Mouse (Mus musculus) heart, adult 8-10 months (tissue): ENCODE data around the gene Pin4. TPM values are rescaled to one million over a fixed set of nuclear protein-coding genes. Genes with fewer than 3 reads are reported as not detected.
"Not testable (repeated sequence)": the region's sequence is repeated elsewhere in the genome, so short reads cannot be mapped to it uniquely, and the experiment has no call there.

Experiments used
- DNase-seq: peaks from one replicate; pipeline ENCODE4 v3.0.0; 2022; ENCODE audit warnings: low spot score
- total RNA-seq, 4 experiments: library from RNA; stranded (reverse); gene quantifications; 2 replicates each; pipeline ENCODE4 v1.2.4; 2022

The Pin4 gene
- 10 to 100 TPM; 16.4 to 27.6 (median 19.2) TPM for total RNA-seq

- DNase-seq: peak; percentile 94
Measured at GRCm38 (mm10) chrX:102119042-102119864, at the start of gene Pin4. Gene Pin4, plus strand, starts transcription at chrX:102119447.

- peak; percentile 54 for DNase-seq
Measured at GRCm38 (mm10) chrX:102070591-102071471, 48.4 kb upstream of the Pin4 start, which contains the start of gene Rtl5. Gene Rtl5, minus strand, starts transcription at chrX:102071304.

- DNase-seq: no peak
Measured at GRCm38 (mm10) chrX:102071517-102071916, 47.7 kb upstream of the Pin4 start.

- no peak for DNase-seq
Measured at GRCm38 (mm10) chrX:102073605-102074325, 45.5 kb upstream of the Pin4 start.

GRCm38 (mm10) chrX:102074435-102074834 lies 44.8 kb upstream of the Pin4 start:
- no peak for DNase-seq

- DNase-seq: no peak
Measured at GRCm38 (mm10) chrX:102075158-102075557, 44.1 kb upstream of the Pin4 start.

GRCm38 (mm10) chrX:102076886-102077765 lies 42.1 kb upstream of the Pin4 start:
- DNase-seq: no peak

- DNase-seq: no peak
Measured at GRCm38 (mm10) chrX:102081076-102081475, 38.2 kb upstream of the Pin4 start.

GRCm38 (mm10) chrX:102081573-102082279 lies 37.5 kb upstream of the Pin4 start:
- no peak for DNase-seq

GRCm38 (mm10) chrX:102082340-102082739 lies 36.9 kb upstream of the Pin4 start:
- DNase-seq: no peak

GRCm38 (mm10) chrX:102085798-102086443 lies 33.3 kb upstream of the Pin4 start:
- no peak for DNase-seq

GRCm38 (mm10) chrX:102090605-102091004 lies 28.6 kb upstream of the Pin4 start:
- DNase-seq: no peak

GRCm38 (mm10) chrX:102094381-102094904 lies 24.8 kb upstream of the Pin4 start:
- no peak for DNase-seq

GRCm38 (mm10) chrX:102101886-102102285 lies 17.4 kb upstream of the Pin4 start:
- DNase-seq: no peak

- DNase-seq: not testable (repeated sequence)
Measured at GRCm38 (mm10) chrX:102103830-102104229, 15.4 kb upstream of the Pin4 start.

GRCm38 (mm10) chrX:102109349-102109748 lies 9.9 kb upstream of the Pin4 start:
- not testable (repeated sequence) for DNase-seq

- no peak for DNase-seq
Measured at GRCm38 (mm10) chrX:102115676-102116075, 3.6 kb upstream of the Pin4 start.

- no peak for DNase-seq
Measured at GRCm38 (mm10) chrX:102121321-102121720, 2.1 kb downstream of the Pin4 start.

- no peak for DNase-seq
Measured at GRCm38 (mm10) chrX:102141157-102141556, 21.9 kb downstream of the Pin4 start.
